Mouse (Mus musculus) monocyte, adult 5-6 weeks (primary cell): ENCODE measurements around the gene Prkar1b. TPM values are rescaled to one million over a fixed set of nuclear protein-coding genes. Genes with fewer than 3 reads are reported as not detected.

Experiments used
- ATAC-seq: fragments of 153-309, 156-312 bp; replicated peaks from 2 replicates; pipeline ENCODE4 v1.8.0; 2017; ENCODE audit warnings: mild to moderate bottlenecking; ENCODE audit not compliant: low TSS enrichment, insufficient number of reproducible peaks, severe bottlenecking, poor library complexity, low FRiP score
- total RNA-seq: library from RNA; stranded (forward); fragments of 200-1000, 200-491, 200-594 nt; gene quantifications from 3 replicates; pipeline ENCODE4 v1.2.3, GENCODE M21; 2017

Prkar1b gene
- total RNA-seq, 1 experiment from 2014 or later: 17.1 TPM

DNA sequence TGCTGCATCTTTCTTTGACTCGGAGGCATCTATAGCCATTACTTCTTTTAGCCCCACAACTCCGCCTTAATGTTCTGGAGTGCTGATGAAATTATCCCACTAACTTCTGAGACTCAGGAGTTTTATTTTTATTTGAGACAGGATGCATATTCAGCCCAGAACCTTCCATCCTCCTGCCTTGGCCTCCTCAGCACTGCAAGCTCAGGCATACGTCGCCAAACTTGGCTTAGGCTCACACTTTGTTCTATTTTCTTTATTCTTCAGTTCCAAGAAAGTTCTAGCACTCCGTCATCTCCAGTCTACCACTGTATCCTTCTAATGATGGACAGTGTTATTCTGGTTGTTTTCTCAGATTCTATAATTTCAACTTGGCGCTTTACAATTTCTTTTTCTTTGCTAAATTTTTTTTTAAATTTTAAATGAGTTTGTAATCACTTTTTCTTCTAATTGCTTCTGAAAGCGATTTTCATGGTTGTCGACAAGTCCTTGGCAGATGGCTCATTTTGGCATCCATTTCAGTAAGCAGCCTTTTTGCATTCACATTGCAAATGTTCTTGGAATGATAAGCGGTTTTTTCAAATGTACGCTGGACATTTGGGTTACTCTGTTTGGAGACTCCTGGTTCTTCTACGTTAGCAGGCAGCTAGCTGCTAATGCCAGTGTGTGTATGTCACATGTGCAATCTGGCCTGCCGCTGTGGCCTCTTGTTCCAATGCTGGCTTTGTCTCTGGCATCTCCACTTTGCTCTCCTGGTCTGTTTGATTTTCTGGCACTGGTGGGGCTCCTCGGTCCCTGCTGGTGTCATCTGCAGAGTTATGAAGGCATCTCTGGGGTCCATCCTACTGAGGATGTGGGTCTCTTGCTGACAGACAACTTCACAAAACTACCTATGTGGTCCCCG is 2.4 kb downstream of the Prkar1b start:
- ATAC-seq: no peak

DNA sequence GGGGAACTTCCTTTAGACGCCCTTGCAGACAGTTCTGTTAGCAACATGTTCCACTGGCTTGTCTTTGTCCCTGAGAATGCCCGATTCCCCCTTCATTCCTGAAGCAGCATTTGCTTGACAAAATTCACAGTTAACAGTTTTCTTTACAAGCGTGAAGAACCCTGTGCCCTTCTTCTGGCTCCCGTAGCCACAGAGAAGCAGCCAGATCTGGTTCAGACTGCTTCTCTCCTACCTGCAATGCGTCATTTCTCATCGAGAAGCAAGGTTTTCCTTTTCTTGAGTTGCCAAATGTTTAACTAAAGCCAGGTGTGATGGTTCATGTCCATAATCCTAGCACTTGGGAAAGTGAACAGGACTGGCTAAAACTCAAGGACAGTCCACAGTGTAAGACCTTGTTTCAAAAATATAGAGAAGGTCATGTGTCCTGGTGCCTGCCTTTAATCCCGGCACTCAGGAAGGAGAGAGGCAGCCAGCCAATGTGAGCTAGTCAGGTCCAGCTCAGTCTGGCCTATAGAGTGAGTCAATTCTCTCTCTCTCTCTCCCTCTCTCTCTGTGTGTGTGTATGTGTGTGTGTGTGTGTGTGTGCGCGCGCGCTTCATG is 3.2 kb downstream of the Prkar1b start:
- ATAC-seq: no peak

- no peak for ATAC-seq
Measured at GRCm38 (mm10) chr5:139145726-139146125, 4.1 kb downstream of the Prkar1b start.

GRCm38 (mm10) chr5:139143890-139144289 is 5.9 kb downstream of the Prkar1b start:
- no peak for ATAC-seq

DNA sequence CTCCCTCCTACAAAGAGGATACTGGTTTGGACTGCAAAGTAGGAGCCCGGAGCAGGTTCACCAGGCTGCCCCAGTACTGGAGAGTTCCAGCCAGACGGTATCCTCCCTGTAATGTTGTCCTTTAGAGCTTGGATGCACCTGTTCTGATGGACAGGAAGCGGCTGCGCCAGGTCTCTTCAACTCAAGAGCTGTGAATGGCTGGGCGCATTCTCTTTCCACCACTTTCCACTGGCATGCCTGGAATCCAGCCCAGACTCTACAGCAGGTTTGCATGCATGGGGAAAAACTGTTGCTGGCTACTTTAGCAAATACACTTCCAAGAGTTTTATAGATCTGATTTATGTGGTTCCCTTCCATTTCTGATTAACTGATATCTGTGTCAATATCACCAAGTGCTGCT is 8.5 kb downstream of the Prkar1b start:
- ATAC-seq: no peak

DNA sequence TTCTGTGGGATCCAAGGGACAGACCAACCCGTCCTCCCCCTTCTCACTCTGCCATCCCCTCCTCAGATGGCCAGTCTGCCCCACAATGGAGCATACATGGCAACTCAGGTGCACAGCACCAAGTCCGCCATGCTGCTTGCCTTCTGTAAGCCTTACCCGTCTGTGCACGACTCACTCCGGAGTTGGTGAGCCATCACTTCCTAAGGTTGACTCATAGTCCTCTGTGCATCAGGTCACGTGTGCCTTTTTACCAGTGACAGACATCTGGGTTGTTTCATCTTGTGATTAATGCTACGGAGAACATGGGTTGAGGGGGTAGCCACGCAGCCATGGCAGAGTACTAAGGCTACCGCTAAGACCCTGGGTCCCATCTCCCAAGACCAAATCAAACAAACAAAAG is 9.2 kb downstream of the Prkar1b start:
- ATAC-seq: no peak

GRCm38 (mm10) chr5:139138926-139139472 is 10.8 kb downstream of the Prkar1b start:
- no peak for ATAC-seq

DNA sequence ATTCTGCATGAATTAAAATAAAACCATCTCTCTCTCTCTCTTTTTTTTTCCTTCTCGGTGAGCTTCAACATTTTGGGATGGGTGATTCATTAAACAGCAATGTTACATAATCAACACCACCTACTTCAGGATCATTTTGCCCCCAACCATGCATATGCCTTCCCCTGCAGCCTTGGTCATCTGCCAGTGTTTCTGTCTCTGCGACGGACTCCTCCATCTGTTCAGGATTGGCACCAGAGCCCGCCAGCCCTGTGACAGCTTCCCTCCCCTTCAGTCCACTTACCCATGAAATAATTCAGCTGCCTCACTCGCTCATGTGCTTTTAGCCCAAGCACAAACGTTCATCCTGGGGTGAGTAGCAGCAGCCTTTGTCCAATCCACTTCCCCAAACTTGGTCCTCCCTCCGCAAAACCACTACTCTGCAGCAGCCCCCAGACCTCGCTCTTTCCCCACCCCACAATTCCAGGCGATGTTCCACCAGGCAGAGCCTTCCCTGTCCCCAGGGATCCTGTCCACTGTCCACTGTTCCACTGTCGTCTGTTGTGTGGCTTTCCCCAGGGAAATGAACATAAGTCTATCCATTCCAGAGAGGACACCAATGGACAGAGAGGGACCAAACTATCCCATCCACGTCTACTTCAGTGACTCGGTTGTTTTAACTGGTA is 11.4 kb downstream of the Prkar1b start:
- ATAC-seq: no peak

DNA sequence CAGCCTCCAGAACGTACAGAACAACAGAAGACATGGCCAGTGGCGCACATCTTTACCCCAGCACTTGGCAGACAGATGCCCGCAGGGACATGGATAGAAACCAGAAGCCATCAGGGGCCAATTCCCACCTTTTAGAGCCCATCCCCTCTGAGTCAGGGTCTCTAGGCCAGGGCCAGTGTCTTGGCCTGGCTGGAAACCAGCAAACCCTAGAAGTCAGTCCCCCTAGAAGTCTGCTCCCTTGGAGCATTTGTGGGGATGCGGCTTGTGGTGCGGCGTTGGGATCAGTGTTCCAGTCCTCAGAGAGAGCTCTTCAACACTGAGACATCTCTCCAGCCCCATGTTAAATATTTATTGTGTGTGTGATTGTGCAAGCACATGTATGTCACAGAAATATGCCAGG is 12.6 kb downstream of the Prkar1b start:
- ATAC-seq: no peak

GRCm38 (mm10) chr5:139136341-139136740 is 13.5 kb downstream of the Prkar1b start:
- no peak for ATAC-seq

GRCm38 (mm10) chr5:139134501-139134900 is 15.3 kb downstream of the Prkar1b start:
- ATAC-seq: no peak

DNA sequence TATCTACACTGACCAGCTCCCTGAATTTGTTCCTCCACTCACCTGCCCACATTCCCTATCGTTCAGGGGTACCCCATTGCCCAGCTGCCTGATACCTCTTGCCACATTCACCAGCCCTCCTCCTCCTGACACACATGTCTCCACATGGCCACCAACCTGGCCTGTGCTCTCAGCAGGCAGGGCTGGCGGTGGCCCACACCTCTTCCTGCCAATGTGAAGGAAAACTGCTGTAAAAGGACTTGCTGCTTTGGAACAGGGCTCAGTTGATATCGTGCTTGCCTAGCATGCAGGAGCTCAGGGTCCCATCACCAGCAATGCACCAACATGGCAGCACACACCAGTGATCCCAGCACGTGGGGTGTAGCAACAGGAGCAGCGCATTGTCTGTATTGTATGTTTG is 19.4 kb downstream of the Prkar1b start:
- ATAC-seq: no peak

DNA sequence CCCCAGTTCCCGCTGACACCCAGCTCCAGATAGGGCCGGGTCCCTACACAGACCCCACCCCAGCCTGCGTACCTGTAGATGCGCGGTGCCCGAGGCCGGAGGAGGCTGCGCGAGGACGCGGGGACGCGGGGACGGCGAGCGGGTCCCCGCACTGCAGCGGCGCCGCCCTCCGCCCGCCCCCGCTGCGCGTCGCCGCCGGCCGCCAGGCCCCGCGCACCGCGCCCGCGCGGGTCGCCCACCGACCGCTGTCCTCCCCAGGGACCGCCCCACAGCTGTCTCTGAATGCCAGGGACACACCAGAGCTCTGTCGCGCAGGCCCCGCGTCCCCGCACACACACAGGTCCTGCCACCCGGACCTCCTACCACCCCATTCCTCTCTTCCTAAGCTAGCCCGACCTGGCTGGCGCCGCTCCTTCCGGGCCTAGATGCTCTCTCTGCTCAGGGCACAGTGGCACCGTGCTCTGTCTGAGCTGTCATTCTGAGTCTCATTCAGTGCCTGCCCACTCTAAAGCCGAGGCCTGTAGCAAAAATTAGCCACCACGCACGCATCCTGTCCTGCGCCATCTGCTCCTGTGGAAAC is 20.1 kb downstream of the Prkar1b start:
- ATAC-seq: no peak

DNA sequence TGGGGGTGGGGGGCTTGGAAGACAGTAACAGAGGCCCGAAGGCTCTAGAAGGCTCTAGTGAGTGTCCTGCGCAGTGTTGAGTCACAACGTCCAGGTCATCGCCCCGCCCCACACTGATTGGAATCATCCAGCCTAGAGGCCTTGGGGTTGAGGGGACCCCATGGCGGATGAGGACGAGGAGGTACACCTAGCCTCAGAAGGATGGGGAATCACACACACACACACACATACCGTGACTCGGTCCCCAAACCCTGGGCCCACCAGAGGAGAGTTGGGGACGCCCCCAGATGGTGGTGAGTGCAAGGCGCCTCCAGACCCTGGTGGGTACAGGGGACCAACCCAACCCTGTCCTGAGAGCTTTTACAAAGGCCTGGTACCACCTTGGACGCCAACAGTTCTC is 20.7 kb downstream of the Prkar1b start:
- ATAC-seq: no peak

DNA sequence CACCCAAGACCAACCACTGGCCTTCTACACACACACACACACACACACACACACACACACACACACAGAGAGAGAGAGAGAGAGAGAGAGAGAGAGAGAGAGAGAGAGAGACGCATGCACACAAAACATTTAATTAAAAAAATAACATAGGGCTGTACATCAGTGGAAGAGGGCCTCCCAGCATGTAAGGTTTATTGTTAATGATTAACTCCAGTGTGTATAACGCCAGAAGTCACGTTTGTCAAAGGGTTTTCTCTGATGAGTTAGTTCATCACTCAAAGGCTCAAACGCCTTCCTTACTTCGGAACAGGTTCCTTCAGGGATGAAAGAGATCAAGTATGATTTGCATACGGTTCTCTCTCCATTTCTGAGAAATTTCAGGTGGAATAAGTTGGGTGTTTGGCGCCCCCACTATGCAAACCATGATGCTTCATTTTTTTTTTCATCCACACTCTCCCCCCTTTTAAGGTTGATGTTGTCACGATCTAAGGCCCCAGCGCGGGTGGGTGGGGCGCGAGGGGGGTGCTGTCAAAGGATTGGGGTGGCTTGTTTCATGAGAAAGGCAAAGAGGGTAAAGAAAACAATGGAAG is 21.2 kb downstream of the Prkar1b start:
- no peak for ATAC-seq

GRCm38 (mm10) chr5:139125717-139126116 is 24.1 kb downstream of the Prkar1b start:
- no peak for ATAC-seq

DNA sequence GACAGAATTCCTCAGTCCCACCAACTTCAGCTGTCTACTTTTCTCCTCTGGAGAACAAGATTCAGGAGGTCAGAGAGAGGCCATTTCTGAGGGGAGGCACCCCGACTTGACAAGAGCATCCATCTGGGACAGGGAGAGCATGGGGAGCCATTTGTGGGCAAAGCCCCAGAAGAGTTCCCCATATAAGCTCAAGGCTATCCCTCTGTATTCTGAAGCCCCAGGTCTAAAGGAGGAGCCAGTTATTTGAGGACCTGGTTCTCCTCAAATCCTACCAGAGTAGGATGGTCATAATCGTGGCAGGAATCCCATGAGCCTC is 30.9 kb downstream of the Prkar1b start:
- ATAC-seq: no peak

- no peak for ATAC-seq
Measured at GRCm38 (mm10) chr5:139118139-139118960, 31.5 kb downstream of the Prkar1b start.
